Mouse (Mus musculus): ENCODE measurements around the gene Tspan14. TPM values are rescaled to one million over a fixed set of nuclear protein-coding genes. Genes with fewer than 3 reads are reported as not detected.

The Tspan14 gene
- polyA plus RNA-seq, 1 experiment = 27.1 TPM

- peaks cover 48% of the 10 kb centered on the region for H3K4me1 ChIP-seq (ENCODE audit: control insufficient read depth, insufficient read depth, insufficient read length, low read length)
- H3K27ac ChIP-seq (replicated peaks; ENCODE audit: low read depth, low read length) = no peak overlapping the region
Measured at GRCm38 (mm10) chr14:40962365-40963290, 4.0 kb downstream of the Tspan14 start.

GRCm38 (mm10) chr14:40960237-40960636, 6.4 kb downstream of the Tspan14 start:
- no peak overlapping the region for H3K4me3 ChIP-seq (ENCODE audit: insufficient read depth, low read depth, low read length)

More at GRCm38 (mm10) chr14:40962365-40963290, 4.0 kb downstream of the Tspan14 start:
- H3K4me3 ChIP-seq (ENCODE audit: insufficient read depth, low read depth, low read length) = no peak overlapping the region

GRCm38 (mm10) chr14:40959586-40959985, 7.0 kb downstream of the Tspan14 start:
- Histone ChIP-seq H3K4me1 (ENCODE audit: control insufficient read depth, insufficient read depth, insufficient read length, low read length) (peaks cover 69% of the 10 kb centered on the region), H3K27ac (replicated peaks; ENCODE audit: low read depth, low read length) (peak overlapping the region; percentile 92), H3K4me3 (ENCODE audit: insufficient read depth, low read depth, low read length) (no peak overlapping the region)

More at GRCm38 (mm10) chr14:40960237-40960636, 6.4 kb downstream of the Tspan14 start:
- Histone ChIP-seq H3K4me1 (ENCODE audit: control insufficient read depth, insufficient read depth, insufficient read length, low read length) (peaks cover 69% of the 10 kb centered on the region), H3K27ac (replicated peaks; ENCODE audit: low read depth, low read length) (peak overlapping the region; percentile 92)

- Histone ChIP-seq H3K4me1 (ENCODE audit: control insufficient read depth, insufficient read depth, insufficient read length, low read length) (peaks cover 72% of the 10 kb centered on the region), H3K4me3 (ENCODE audit: insufficient read depth, low read depth, low read length) (no peak overlapping the region; the same call in 1 of the 2 replicates), H3K27ac (replicated peaks; ENCODE audit: low read depth, low read length) (peak overlapping the region; percentile 92)
Measured at GRCm38 (mm10) chr14:40958986-40959381, 7.6 kb downstream of the Tspan14 start.

- H3K27ac ChIP-seq (replicated peaks; ENCODE audit: low read depth, low read length) = peak overlapping the region; percentile 92
- peaks cover 68% of the 10 kb centered on the region for H3K4me1 ChIP-seq (ENCODE audit: control insufficient read depth, insufficient read depth, insufficient read length, low read length)
- no peak overlapping the region; the same call in 1 of the 2 replicates for H3K4me3 ChIP-seq (ENCODE audit: insufficient read depth, low read depth, low read length)
Measured at GRCm38 (mm10) chr14:40958083-40958985, 8.3 kb downstream of the Tspan14 start.

GRCm38 (mm10) chr14:40957607-40958006, 9.0 kb downstream of the Tspan14 start:
- Histone ChIP-seq H3K27ac (replicated peaks; ENCODE audit: low read depth, low read length) (peak overlapping the region; percentile 92), H3K4me1 (ENCODE audit: control insufficient read depth, insufficient read depth, insufficient read length, low read length) (peaks cover 62% of the 10 kb centered on the region), H3K4me3 (ENCODE audit: insufficient read depth, low read depth, low read length) (no peak overlapping the region)

- H3K4me1 ChIP-seq (ENCODE audit: control insufficient read depth, insufficient read depth, insufficient read length, low read length) = peaks cover 62% of the 10 kb centered on the region
- no peak overlapping the region for H3K4me3 ChIP-seq (ENCODE audit: insufficient read depth, low read depth, low read length)
- H3K27ac ChIP-seq (replicated peaks; ENCODE audit: low read depth, low read length) = peak overlapping the region; percentile 78
Measured at GRCm38 (mm10) chr14:40956252-40957146, 10.1 kb downstream of the Tspan14 start.

GRCm38 (mm10) chr14:40955596-40956251, 10.9 kb downstream of the Tspan14 start:
- peaks cover 65% of the 10 kb centered on the region for H3K4me1 ChIP-seq (ENCODE audit: control insufficient read depth, insufficient read depth, insufficient read length, low read length)
- H3K4me3 ChIP-seq (ENCODE audit: insufficient read depth, low read depth, low read length) = no peak overlapping the region

GRCm38 (mm10) chr14:40955146-40955545, 11.5 kb downstream of the Tspan14 start:
- peak overlapping the region; percentile 78 for H3K27ac ChIP-seq (replicated peaks; ENCODE audit: low read depth, low read length)
- peaks cover 68% of the 10 kb centered on the region for H3K4me1 ChIP-seq (ENCODE audit: control insufficient read depth, insufficient read depth, insufficient read length, low read length)
- no peak overlapping the region for H3K4me3 ChIP-seq (ENCODE audit: insufficient read depth, low read depth, low read length)

More at GRCm38 (mm10) chr14:40955596-40956251, 10.9 kb downstream of the Tspan14 start:
- peak overlapping the region; percentile 78 for H3K27ac ChIP-seq (replicated peaks; ENCODE audit: low read depth, low read length)

GRCm38 (mm10) chr14:40953381-40953780, 13.2 kb downstream of the Tspan14 start:
- H3K4me1 ChIP-seq (ENCODE audit: control insufficient read depth, insufficient read depth, insufficient read length, low read length) = peaks cover 66% of the 10 kb centered on the region
- no peak overlapping the region for H3K4me3 ChIP-seq (ENCODE audit: insufficient read depth, low read depth, low read length)
- H3K27ac ChIP-seq (replicated peaks; ENCODE audit: low read depth, low read length) = no peak overlapping the region

- Histone ChIP-seq H3K4me3 (ENCODE audit: insufficient read depth, low read depth, low read length) (no peak overlapping the region), H3K4me1 (ENCODE audit: control insufficient read depth, insufficient read depth, insufficient read length, low read length) (peaks cover 66% of the 10 kb centered on the region), H3K27ac (replicated peaks; ENCODE audit: low read depth, low read length) (no peak overlapping the region)
Measured at GRCm38 (mm10) chr14:40952715-40953114, 13.9 kb downstream of the Tspan14 start.

- peaks cover 68% of the 10 kb centered on the region for H3K4me1 ChIP-seq (ENCODE audit: control insufficient read depth, insufficient read depth, insufficient read length, low read length)
- H3K27ac ChIP-seq (replicated peaks; ENCODE audit: low read depth, low read length) = no peak overlapping the region
- H3K4me3 ChIP-seq (ENCODE audit: insufficient read depth, low read depth, low read length) = no peak overlapping the region
Measured at GRCm38 (mm10) chr14:40952301-40952700, 14.3 kb downstream of the Tspan14 start.

- Histone ChIP-seq H3K27ac (replicated peaks; ENCODE audit: low read depth, low read length) (peak overlapping the region; percentile 59), H3K4me1 (ENCODE audit: control insufficient read depth, insufficient read depth, insufficient read length, low read length) (peaks cover 59% of the 10 kb centered on the region), H3K4me3 (ENCODE audit: insufficient read depth, low read depth, low read length) (no peak overlapping the region)
Measured at GRCm38 (mm10) chr14:40949730-40950614, 16.6 kb downstream of the Tspan14 start.
